Mouse (Mus musculus) left cerebral cortex, postnatal 4 days (tissue): ENCODE data around the gene Ccdc106. TPM values are rescaled to one million over a fixed set of nuclear protein-coding genes. Genes with fewer than 3 reads are reported as not detected.
"Not testable (repeated sequence)": the region's sequence is repeated elsewhere in the genome, so short reads cannot be mapped to it uniquely, and the experiment has no call there.

ENCODE experiments used
- DNase-seq: peaks from one replicate; pipeline ENCODE4 v3.0.0-alpha.2; 2022
- intact Hi-C: fragments of 180-260 bp; cut with DNase I; formaldehyde crosslinking; loops from one replicate; pipeline ENCODE4 v1.15.1; 2025
- total RNA-seq, 2 experiments: library from RNA; stranded (reverse); gene quantifications; 2 replicates each; pipeline ENCODE4 v1.2.3; 2021

Gene Ccdc106
- total RNA-seq, 2 experiments from 2014 or later = 50.4 to 61.6 TPM

DNA sequence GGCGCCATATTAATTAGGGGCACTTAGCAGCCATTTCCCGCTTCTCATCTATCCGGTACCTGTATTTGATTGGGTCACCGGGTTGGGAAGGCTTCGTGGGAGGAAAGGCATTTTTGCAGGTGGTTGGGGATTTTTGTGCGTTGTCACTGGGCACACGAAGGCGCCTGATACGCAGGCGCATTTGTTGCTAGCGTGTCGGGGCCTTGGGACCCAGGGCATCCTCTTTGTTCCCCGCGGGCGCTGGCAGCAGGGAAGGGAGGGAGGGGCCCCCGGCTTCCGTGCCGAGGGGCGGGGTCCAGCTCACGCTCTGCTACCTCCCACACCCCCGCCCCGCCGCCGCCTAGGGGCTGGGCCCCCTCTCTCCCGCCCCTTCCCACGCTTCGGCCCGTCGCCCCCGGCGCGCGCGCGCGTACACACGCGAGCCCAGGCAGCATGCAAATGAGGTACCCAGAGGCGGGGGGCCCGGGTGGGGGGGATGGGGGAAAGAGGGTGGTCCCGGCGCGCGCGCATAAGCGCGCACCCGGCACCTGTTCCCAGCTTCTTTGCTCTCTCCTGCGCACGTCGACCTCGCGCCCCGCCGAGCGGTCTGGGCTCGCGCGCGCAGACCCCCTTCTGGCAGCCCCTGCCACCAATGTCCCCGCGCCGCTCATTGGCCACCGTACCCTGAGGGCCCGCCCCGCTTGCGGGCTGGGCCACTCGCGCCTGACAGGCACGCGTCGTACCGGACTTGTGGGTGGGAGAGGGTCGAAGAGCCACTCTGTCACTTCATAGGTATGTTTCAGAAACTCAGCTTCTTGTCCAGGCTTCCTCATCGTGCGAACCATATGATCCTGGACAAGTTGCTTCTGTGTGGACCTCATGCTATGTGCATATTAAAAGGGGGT is 5.0 kb upstream of the Ccdc106 start, which contains the start of gene Gm44973:
Gm44973 (plus strand) TSS at position 379 of the 884 bp plus-strand sequence.
- intact Hi-C loops = loop anchor here (5.0 kb wide), 1 partner anchor 37 kb away; the partner anchor contains the start of gene Zfp580
- DNase-seq = peak; percentile 98

DNA sequence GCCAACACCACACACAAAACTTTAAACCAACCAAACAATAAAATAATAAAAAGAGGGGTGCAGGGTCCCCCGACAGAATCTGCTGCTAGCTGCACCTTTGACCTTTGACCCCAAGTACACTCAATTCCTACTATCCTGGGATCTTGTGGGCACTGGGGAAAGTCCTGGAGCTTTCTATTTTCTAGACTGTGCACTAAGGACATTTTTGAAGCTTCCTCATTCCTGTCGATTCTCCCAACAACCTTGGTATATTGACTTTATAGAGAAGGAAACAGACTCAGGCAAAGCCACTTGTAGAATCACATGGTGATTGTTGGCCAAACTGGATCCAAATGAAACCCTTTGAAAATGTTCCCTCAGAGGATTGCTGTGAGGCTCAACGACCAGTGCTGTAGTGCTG is 4.3 kb upstream of the Ccdc106 start:
- DNase-seq = no peak
- intact Hi-C loops = loop anchor here (5.0 kb wide), 1 partner anchor 36 kb away; the partner anchor contains the start of gene Zfp580

GRCm38 (mm10) chr7:5016920-5017319 is 3.4 kb upstream of the Ccdc106 start:
- DNase-seq = no peak
- intact Hi-C loops = loop anchor here (5.0 kb wide), 1 partner anchor 35 kb away; the partner anchor contains the start of gene Zfp580

- intact Hi-C loops = loop anchor here (5.0 kb wide), 1 partner anchor 35 kb away; the partner anchor contains the start of gene Zfp580
- DNase-seq = no peak
Measured at GRCm38 (mm10) chr7:5017352-5017751, 3.0 kb upstream of the Ccdc106 start.

- intact Hi-C loops = loop anchor here (5.0 kb wide), 1 partner anchor 34 kb away; the partner anchor contains the start of gene Zfp580
- DNase-seq = no peak
Measured at GRCm38 (mm10) chr7:5017931-5018330, 2.4 kb upstream of the Ccdc106 start.

DNA sequence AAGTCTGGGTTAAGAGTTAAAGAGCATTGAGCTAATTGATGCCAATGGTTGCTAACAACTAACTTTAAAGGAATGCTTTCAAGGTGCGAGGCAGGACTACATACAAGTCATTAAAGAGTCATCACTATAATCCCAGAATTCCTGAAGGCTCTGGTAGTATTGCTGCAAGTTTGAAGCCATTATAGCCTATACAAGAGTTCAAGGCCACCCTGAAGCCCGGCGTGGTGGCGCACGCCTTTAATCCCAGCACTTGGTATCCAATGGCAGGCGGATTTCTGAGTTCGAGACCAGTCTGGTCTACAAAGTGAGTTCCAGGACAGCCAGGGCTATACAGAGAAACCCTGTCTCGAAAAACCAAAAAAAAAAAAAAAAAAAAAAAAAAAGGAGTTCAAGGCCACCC is 777 bp upstream of the Ccdc106 start:
- intact Hi-C loops = loop anchor here (5.0 kb wide), 1 partner anchor 33 kb away; the partner anchor contains the start of gene Zfp580

GRCm38 (mm10) chr7:5020685-5021084 is 332 bp downstream of the Ccdc106 start:
- DNase-seq = no peak
- intact Hi-C loops = no loop called here

More for the DNA sequence above, 777 bp upstream of the Ccdc106 start:
- not testable (repeated sequence) for DNase-seq

GRCm38 (mm10) chr7:5021197-5021596 is 844 bp downstream of the Ccdc106 start:
- no peak for DNase-seq

DNA sequence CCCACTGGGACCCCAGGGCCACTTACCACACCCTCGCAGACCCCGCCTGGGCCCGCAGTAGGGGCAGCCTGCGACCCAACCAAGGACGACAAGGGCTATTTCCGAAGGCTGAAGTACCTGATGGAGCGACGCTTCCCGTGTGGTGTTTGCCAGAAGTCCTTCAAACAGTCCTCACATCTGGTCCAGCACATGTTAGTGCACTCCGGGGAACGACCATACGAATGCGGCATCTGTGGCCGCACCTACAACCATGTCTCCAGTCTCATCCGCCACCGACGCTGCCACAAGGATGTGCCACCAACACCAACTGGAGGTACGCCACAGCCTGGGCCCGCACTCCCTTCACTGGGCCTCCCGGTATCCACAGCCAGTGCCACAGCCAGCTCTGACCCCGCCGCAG is 9.2 kb downstream of the Ccdc106 start:
- intact Hi-C loops = no loop called here

More at GRCm38 (mm10) chr7:5021197-5021596, 844 bp downstream of the Ccdc106 start:
- intact Hi-C loops = no loop called here

GRCm38 (mm10) chr7:5029946-5030345 is 9.6 kb downstream of the Ccdc106 start:
- intact Hi-C loops = no loop called here
- DNase-seq = no peak

More for the DNA sequence above, 9.2 kb downstream of the Ccdc106 start:
- DNase-seq = no peak

DNA sequence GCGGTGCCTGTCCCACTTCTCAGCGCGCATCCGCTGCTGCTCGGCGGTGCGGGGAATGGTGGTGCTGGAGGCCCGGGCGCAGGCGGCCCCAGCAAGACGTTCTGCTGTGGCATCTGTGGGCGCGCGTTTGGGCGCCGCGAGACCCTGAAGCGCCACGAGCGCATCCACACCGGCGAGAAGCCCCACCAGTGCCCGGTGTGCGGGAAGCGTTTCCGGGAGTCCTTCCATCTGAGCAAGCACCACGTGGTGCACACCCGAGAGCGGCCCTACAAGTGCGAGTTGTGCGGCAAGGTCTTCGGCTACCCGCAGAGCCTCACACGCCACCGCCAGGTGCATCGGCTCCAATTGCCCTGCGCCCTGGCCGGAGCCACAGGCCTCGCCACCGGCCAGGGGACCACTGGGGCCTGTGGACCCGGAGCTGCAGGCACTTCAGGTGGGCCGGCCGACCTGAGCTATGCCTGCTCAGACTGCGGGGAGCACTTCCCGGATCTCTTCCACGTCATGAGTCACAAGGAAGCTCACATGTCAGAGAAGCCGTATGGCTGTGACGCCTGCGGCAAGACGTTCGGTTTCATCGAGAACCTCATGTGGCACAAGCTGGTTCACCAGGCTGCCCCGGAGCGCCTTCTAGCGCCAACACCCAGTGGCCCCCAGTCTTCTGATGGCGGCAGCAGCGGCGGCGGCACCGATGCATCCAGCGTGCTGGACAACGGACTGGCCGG is 10.4 kb downstream of the Ccdc106 start:
- DNase-seq = no peak
- intact Hi-C loops = no loop called here

GRCm38 (mm10) chr7:5031496-5031895 is 11.1 kb downstream of the Ccdc106 start:
- intact Hi-C loops = no loop called here
- no peak for DNase-seq

DNA sequence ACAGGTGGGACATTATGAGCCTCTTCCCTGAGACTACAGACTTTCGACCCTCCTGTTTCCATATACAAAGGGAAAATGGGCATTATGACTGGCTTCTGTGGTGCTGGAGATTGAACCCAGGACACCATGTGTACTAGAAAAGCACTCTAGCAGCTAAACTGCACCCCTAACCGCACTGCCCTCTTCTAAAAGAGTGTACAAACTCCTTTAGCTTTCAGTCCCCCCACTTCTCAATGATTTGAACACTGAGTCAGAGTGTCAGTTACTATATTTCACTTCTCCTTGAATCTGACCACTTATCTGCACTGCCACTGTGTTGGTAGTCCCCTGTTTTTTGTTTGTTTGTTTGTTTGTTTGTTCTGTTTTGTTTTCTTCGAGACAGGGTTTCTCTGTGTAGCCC is 13.5 kb downstream of the Ccdc106 start, which contains the start of gene 4632433K11Rik:
4632433K11Rik (plus strand) TSS at position 301 of the 400 bp plus-strand sequence.
- intact Hi-C loops = no loop called here
- DNase-seq = no peak

- intact Hi-C loops = no loop called here
- no peak for DNase-seq
Measured at GRCm38 (mm10) chr7:5035628-5036027, 15.3 kb downstream of the Ccdc106 start.

DNA sequence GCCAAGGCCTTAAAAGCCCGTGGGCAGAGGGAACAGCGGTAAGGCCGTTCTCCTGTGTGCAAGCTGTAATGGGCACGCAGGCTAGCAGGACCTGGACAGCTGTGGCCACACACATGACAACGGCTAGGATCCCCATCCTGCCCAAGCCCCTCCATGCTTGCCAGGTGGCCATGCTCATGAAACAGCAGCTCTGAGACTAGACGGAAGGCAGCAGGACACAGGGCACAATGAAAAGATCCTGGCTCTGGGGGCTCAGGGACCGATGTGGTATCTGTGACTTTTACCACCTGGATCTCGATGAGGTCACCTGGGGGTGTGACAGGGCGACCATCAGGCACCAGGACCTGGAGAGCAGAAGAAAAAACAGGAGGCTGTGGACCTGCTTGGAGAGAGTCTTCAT is 15.8 kb downstream of the Ccdc106 start:
- no peak for DNase-seq
- intact Hi-C loops = no loop called here

DNA sequence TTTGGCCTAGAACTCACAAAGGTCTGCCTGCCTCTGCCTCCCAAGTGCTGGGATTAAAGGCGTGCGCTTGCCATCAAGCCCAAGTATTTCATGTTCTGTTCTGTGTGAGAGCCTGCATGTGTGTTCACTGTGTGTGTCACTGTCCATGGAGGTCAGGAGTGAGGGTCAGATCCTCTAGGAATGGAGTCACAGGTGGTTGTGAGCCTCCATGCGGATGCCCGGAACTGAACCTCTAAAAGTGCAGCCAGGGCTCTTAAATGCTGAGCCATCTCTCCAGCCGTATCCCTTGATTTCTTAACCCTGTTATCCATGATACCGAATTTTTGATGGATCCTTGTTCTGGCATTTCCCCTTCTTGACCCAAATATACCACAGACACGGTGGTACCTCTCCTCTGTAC is 16.7 kb downstream of the Ccdc106 start:
- DNase-seq = no peak
- intact Hi-C loops = no loop called here

DNA sequence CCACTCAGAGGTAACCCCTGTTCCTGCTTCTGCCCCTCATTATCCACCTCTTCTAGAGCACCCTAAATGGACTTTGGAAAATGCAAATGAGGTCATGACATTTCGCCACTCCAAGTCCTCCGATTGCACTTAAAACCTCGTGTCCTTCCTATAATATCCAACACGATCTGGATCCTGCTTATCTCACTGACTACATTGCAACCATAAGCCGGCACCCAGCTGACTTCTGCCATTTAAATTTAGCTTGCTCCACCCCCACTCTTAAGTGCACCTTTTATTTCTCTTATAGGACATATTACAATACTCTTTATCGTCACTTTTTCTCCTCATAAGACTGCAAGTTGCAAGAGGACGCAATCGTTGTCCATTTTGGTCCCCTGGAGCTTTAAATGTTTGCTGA is 17.1 kb downstream of the Ccdc106 start:
- intact Hi-C loops = no loop called here
- DNase-seq = no peak

DNA sequence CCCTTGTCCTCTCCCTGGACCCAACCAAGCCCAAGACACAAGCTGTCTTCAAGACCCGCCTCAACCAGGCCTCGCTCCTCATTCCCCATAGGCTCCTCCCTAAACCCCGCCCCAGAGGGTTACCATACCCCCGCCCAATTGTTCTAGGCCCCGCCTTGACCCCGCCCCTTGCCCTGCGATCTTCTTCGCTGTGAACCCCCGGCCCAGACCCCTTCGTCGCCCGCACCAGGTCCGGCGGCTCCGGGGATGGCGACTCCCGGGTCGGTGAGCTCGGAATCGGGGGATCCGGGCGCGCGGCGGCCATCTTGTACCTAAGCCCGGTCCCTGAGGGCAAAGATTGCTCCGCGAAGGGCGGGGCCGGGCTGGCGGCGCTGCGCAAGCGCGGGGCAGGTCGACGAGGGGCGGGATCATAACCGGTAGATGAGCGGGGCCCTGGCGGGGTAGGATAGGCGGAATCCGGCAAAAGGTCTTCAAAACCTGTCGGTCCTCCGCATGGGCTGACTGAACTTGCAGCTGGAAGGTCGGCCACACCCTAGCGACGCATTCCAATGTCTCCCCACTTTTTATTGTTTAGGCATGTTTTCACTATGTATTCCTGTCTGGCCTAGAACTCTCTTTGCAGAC is 17.9 kb downstream of the Ccdc106 start, which contains the start of gene Zfp784:
Zfp784 (minus strand) TSS at position 338 of the 624 bp plus-strand sequence.
- peak; percentile 93 for DNase-seq
- intact Hi-C loops = no loop called here

DNA sequence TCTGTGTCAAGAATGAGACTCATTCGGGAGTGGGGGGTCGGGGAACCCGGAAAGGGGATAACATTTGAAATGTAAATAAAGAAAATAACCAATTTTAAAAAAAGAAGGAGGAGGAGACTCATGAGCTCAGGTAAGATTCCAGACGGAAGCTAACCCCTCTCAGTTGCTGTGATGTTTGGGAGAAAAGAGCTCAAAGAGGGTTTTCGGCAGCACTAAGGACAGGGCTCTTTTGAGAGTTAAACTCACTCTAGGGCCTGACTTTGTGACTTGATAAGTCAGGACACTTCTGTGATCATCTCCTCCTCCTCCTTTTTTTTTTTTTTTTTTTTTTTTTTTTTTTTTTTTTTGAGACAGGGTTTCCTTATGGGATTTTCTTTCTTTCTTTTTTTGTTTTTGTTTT is 18.6 kb downstream of the Ccdc106 start:
- DNase-seq = no peak
- intact Hi-C loops = no loop called here

GRCm38 (mm10) chr7:5044981-5045380 is 24.6 kb downstream of the Ccdc106 start:
- DNase-seq = no peak
- intact Hi-C loops = loop anchor here (10.0 kb wide), 1 partner anchor 110 kb away; no protein-coding TSS in a partner anchor
